Mouse (Mus musculus): ENCODE results near the gene Plcl2. TPM values are rescaled to one million over a fixed set of nuclear protein-coding genes. Genes with fewer than 3 reads are reported as not detected.
"Not testable (repeated sequence)": the region's sequence is repeated elsewhere in the genome, so short reads cannot be mapped to it uniquely, and the experiment has no call there.

Gene Plcl2
- total RNA-seq, 2 experiments from 2014 or later = 14.2 to 15.1 TPM

DNA sequence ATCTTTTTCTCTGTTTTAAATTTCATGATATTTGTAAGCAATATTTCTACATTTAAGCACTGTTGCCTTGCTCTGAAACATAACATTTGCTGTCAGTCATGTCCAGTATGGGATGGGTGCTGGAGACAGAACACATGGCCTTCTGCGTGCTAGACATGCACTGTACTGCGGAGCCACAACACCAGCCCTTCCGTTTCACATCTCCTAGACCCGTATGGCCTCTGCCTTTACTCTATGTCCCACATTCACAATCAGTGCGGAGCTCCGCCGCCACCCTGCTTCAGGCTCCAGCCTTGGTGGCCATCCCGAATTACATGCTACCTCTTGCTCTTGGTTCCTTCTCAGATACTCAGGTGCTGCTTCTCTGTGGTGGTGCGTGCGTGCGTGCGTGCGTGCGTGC, 168.1 kb downstream of the Plcl2 start:
- no peak for DNase-seq

DNA sequence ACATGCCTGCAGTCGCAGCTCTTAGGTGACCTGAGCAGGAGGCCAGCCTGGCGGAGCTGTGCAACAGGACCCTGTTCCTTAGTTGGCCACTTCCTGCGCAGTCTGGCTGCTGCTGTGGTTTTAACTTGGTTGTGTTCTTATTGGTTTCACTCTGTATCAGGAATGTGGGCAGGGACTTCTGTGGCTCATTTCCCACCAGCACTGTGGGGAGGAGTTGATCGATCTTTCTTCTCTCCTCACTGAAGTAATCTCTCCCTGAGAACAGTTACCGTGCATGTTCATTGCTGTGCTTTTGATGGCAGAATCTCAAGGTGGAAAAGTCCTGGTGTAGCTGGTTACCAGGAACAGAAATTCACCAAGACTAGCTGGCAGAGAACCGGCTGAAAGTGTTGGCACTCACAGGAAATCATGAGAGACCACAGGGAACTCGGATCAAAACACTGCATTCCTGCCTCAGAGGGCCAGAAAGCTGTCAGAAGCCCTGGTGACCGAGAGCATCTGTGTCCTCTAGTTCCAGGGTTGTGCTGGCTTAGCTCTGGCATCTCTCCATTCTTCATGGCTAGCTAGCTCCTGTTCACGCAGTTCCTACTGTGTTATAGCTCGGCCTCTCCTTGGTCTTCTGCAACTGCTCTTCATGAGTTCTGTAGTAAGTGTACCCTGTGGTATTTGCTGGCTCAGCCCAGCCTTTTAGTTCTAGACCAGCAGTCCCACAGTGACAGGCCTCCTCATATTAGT, 168.9 kb downstream of the Plcl2 start:
- peak; percentile 60 for DNase-seq

- no peak for DNase-seq
Observed at GRCm38 (mm10) chr17:50678748-50679147, 169.5 kb downstream of the Plcl2 start.

- DNase-seq = no peak
Observed at GRCm38 (mm10) chr17:50679613-50680534, 170.7 kb downstream of the Plcl2 start.

DNA sequence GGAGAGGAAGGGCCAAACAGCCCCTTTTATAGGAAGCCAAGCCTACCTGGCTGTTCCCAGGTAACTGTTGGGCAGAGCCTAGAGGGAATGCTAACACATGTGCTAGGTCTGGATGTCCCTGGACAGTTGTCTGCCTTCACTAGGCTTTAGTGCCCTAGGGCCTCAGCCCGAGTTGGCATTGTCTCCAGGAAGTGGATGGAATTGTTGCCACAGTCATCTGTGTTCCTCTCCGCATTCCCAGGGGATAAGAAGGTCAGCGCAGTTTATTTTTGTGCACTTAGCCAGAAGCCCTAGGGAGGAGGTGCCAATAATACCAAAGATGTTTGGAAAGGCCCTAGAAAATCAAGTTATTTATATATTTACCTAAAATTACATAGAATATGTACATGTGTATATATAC, 173.5 kb downstream of the Plcl2 start:
- peak; percentile 52 for DNase-seq

DNA sequence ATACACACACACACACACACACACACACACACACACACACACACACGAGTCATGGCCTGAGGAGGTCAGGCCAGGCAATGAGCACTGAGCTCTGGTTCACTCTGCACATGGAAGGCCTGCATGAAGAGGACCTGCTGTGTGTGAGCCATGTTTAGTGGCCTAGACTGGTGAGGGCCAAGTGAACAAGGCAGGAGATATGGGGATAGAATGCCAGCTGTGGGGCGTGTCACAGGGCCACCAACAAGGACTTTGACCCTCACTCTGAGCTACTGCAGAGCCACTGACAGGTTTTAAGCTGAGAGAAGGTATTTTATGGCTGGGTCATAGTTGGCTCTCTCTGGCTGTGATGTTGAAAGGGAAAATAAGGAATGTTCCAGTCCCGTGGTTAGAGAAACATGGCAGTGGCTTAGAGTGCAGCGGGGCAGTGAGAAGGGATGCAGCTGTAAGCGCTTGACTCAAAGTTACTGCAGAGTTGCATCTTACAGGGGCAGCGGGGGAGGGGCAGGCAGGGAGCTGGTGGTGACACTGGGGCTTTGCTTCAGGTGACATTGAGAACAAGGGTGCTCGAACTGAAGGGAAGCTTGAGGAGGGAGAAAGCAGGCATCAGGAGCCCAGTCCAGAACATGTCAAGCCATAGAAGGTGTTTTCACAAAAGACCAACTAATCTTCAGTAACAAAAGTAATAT, 175.9 kb downstream of the Plcl2 start:
- DNase-seq = peak; percentile 17

- DNase-seq = no peak
Observed at GRCm38 (mm10) chr17:50687670-50688069, 178.5 kb downstream of the Plcl2 start.

- DNase-seq = no peak
Observed at GRCm38 (mm10) chr17:50688135-50688534, 178.9 kb downstream of the Plcl2 start.

- DNase-seq = not testable (repeated sequence)
Observed at GRCm38 (mm10) chr17:50698410-50698809, 189.2 kb downstream of the Plcl2 start.

DNA sequence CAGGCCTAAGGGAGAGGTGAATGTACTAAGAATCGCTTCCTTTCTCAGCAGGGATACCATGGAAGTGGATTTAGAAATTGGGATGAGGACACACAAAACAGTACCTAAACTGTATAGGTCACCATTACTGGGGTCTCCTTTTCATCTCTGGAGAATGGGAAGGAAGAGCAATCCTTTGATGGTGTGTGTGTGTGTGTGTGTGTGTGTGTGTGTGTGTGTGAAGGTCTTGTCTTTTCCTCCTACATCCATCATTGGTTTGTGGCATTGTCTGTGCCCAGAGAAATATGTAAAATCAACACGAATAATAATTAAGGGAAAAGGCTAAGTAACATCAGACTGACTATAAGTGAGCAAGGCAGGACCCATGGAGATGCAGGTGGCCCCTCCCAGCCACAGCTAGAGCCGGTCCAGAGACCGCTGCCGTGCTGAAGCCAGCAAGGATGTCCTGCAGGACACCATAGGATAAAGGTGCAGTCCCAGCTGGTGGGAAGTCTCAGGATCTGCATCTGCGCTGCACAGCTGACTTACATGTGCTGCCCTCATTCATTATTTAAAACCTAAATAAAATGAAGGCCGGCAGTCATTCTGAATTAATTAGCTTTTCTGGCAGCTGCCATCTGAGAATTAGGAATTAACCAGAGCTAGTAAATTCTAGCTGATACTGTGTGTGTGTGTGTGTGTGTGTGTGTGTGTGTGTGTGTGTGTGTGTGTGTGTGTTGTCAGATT, 201.5 kb downstream of the Plcl2 start:
- no peak for DNase-seq

GRCm38 (mm10) chr17:50717586-50717985, 208.4 kb downstream of the Plcl2 start:
- DNase-seq = no peak

DNA sequence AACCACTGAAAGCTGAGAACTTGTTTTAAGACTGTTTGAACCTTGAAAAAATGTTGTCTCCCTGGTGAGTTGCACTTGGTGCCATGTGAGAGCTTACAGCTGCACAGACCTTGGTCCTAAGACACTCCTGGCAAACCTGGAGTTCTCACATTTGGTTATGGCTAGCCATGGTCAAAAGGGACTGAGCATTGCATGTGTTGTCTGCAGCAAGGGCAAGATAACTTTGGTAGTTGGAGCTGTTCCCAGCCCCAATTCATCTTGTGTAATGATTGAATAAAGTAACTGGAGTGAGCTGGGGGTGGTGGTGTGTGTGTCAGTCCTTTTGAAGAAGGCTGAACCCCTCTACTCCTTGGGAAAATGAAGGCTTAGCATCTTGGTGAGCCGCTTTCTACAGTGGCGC, 215.2 kb downstream of the Plcl2 start:
- no peak for DNase-seq

DNA sequence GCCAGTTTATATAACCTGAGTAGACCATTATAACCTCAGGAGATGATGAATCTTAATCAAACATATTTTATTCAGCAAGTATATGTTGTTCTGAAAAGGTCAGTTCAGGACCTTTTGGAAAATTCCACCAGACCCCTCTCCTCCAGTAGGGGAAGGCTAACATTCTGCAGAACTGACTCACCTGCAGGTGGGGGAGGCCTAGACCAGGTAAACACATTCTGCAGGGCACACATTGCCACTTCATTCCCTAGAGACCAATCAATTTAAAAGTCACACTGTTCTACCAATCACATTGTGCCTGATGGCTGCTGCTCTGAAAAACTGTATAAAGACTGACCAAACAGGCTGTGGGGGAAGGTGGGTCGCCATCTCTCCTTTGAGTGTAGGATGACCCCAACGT, 217.1 kb downstream of the Plcl2 start:
- no peak for DNase-seq

DNA sequence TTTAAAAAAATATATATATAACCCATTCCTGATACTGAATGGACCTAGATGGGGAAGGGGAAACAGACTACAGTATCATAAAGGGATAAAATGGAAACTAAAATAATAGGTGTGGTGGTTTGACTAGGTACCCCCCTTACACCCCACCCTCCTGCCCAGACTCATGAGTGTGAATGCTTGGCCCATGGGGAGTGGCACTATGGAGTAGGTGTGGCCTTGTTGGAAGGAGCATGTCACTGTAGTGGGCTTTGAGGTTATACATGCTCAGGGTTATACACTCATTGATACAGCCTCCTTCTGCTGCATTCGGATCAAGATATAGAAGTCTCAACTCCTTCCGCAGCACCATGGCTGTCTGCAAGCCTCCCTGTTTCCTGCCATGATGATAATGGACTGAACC, 219.8 kb downstream of the Plcl2 start:
- no peak for DNase-seq

- DNase-seq = no peak
Observed at GRCm38 (mm10) chr17:50729577-50729976, 220.4 kb downstream of the Plcl2 start.

DNA sequence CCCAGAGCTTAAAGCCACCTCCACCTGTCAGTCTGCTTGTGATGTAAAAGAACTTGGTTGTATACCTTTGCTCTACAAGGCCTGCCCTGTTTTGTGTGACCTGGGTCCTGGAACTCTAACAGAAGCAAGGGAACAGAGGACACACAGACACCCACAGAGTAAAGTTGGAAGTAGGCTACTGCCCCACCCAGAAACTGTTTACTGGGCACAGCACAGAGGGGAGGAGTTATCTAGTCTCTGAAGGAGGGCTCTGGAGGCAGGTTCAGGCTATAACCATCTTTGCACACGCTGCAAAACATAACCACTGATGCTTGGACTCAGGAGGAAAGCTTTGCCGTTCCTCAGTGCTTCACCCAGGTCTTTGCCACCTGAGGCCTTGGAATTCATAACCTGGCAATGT, 221.7 kb downstream of the Plcl2 start:
- no peak for DNase-seq

DNA sequence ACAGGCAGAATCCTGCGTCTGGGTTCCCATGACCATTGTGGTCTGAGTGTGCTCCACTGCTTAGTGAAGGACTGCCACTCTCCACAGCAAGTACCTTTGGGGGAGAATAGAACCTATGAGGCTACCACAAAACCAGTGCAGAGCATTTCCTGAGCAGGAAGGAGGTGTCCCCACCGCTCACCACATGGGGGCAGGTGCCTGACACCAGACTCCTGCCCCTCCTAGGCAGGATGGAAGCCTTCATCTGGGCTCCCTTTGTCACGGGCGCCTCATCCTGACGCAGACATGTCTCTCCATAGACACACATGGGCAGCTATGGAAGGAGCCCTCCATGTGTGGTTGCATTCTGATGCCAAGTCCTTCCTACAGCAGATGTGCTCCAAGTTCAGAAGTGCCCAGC, 222.7 kb downstream of the Plcl2 start:
- DNase-seq = no peak

- DNase-seq = no peak
Observed at GRCm38 (mm10) chr17:50733390-50733789, 224.2 kb downstream of the Plcl2 start.

GRCm38 (mm10) chr17:50734781-50735180, 225.6 kb downstream of the Plcl2 start:
- no peak for DNase-seq

GRCm38 (mm10) chr17:50735382-50735954, 226.3 kb downstream of the Plcl2 start:
- DNase-seq = peak; percentile 42

- DNase-seq = peak; percentile 44
Observed at GRCm38 (mm10) chr17:50735955-50736533, 226.8 kb downstream of the Plcl2 start.

GRCm38 (mm10) chr17:50737068-50737467, 227.9 kb downstream of the Plcl2 start:
- peak; percentile 18 for DNase-seq

Data from heart, postnatal 4 days (tissue).